Mouse (Mus musculus) MEL (cell line): Measurements from ENCODE around the gene Hoxb5. TPM values are rescaled to one million over a fixed set of nuclear protein-coding genes. Genes with fewer than 3 reads are reported as not detected.

Experiments
- DNase-seq: peaks from one replicate; pipeline ENCODE4 v3.0.0; 2011; ENCODE audit warnings: low read depth, low spot score
- H3K27ac ChIP-seq: 2 replicates; pipeline ENCODE4 v1.5.1; 2012; ENCODE audit warnings: low read depth, mild to moderate bottlenecking, control low read depth, low read length, moderate library complexity; ENCODE audit not compliant: control insufficient read depth
- H3K27me3 ChIP-seq, 2 experiments: fragments of 150-350 bp in 1 of 2; sonication (generic) in 1 of 2; 2 replicates each; pipeline ENCODE4 v1.6.1; 2012; ENCODE audit warnings: low read length in 2 of 2, mild to moderate bottlenecking in 2 of 2, improper control_type of control experiment in 1 of 2, moderate library complexity in 1 of 2; ENCODE audit not compliant: insufficient read depth in 2 of 2, control insufficient read depth in 1 of 2
- H3K36me3 ChIP-seq, 2 experiments: 2 replicates each; pipeline ENCODE4 v1.6.1; 2012 to 2014; ENCODE audit warnings: low read length in 2 of 2, improper control_type of control experiment in 1 of 2, inconsistent platforms in 1 of 2, mild to moderate bottlenecking in 1 of 2; ENCODE audit not compliant: insufficient read depth in 2 of 2, control insufficient read depth in 1 of 2
- H3K4me1 ChIP-seq, 2 experiments: fragments of 150-350 bp in 1 of 2; sonication (generic) in 1 of 2; 2 replicates each; pipeline ENCODE4 v1.6.1; 2012; ENCODE audit warnings: low read length in 2 of 2, improper control_type of control experiment in 1 of 2, mild to moderate bottlenecking in 1 of 2; ENCODE audit not compliant: insufficient read depth in 2 of 2, control insufficient read depth in 1 of 2
- H3K4me3 ChIP-seq, 2 experiments: fragments of 150-350 bp in 1 of 2; sonication (generic) in 1 of 2; 2 replicates each; pipeline ENCODE4 v1.5.1; 2012; ENCODE audit warnings: low read depth in 2 of 2, low read length in 2 of 2, mild to moderate bottlenecking in 2 of 2, moderate library complexity in 2 of 2, control low read depth in 1 of 2, improper control_type of control experiment in 1 of 2; ENCODE audit not compliant: control insufficient read depth in 1 of 2, insufficient read depth in 1 of 2
- H3K79me2 ChIP-seq: 2 replicates; pipeline ENCODE4 v1.6.1; 2012; ENCODE audit warnings: mild to moderate bottlenecking, low read length, moderate library complexity; ENCODE audit not compliant: control insufficient read depth, poor library complexity, insufficient read depth
- H3K9ac ChIP-seq: 2 replicates; pipeline ENCODE4 v1.6.1; 2012; ENCODE audit warnings: low read depth, mild to moderate bottlenecking, control low read depth, low read length, moderate library complexity; ENCODE audit not compliant: control insufficient read depth, poor library complexity, severe bottlenecking
- H3K9me3 ChIP-seq: fragments of 150-350 bp; sonication (generic); replicated peaks from 2 replicates; pipeline ENCODE4 v1.6.1; 2012; ENCODE audit warnings: mild to moderate bottlenecking, low read length, improper control_type of control experiment, moderate library complexity; ENCODE audit not compliant: insufficient read depth
- CTCF ChIP-seq, 3 experiments: IDR thresholded peaks in 2 of 3; conservative IDR thresholded peaks in 1 of 3; 2 replicates each; pipeline ENCODE4 v1.5.1; 2011 to 2012; ENCODE audit warnings: low read length in 3 of 3, low read depth in 2 of 3, mild to moderate bottlenecking in 2 of 3, improper control_type of control experiment in 1 of 3, inconsistent platforms in 1 of 3, mixed read lengths in 1 of 3, moderate library complexity in 1 of 3; ENCODE audit not compliant: control insufficient read depth in 1 of 3, insufficient read depth in 1 of 3, poor library complexity in 1 of 3, severe bottlenecking in 1 of 3
- HCFC1 ChIP-seq: IDR thresholded peaks from 2 replicates; pipeline ENCODE4 v1.6.1; 2012; ENCODE audit warnings: low read depth, mild to moderate bottlenecking, inconsistent platforms, low read length, improper control_type of control experiment, moderate library complexity
- MXI1 ChIP-seq: IDR thresholded peaks from 2 replicates; pipeline ENCODE4 v1.6.1; 2011; ENCODE audit warnings: mild to moderate bottlenecking, low read depth, low read length, improper control_type of control experiment
- MYC ChIP-seq: IDR thresholded peaks from 2 replicates; pipeline ENCODE4 v1.6.1; 2011; ENCODE audit warnings: low read depth, mild to moderate bottlenecking, low read length, improper control_type of control experiment, moderate library complexity
- NRF1 ChIP-seq: IDR thresholded peaks from 2 replicates; pipeline ENCODE4 v1.6.1; 2014; ENCODE audit warnings: low read depth, mild to moderate bottlenecking, inconsistent platforms, low read length, improper control_type of control experiment, moderate library complexity; ENCODE audit not compliant: poor library complexity, insufficient read depth, severe bottlenecking
- POLR2A ChIP-seq, 2 experiments: IDR thresholded peaks; 2 replicates each; pipeline ENCODE4 v1.6.1; 2011 to 2012; ENCODE audit warnings: low read length in 2 of 2, mild to moderate bottlenecking in 2 of 2, control low read depth in 1 of 2, improper control_type of control experiment in 1 of 2, low read depth in 1 of 2, moderate library complexity in 1 of 2; ENCODE audit not compliant: control insufficient read depth in 1 of 2, insufficient read depth in 1 of 2, poor library complexity in 1 of 2
- POLR2AphosphoS2 ChIP-seq: IDR thresholded peaks from 2 replicates; pipeline ENCODE4 v1.6.1; 2011; ENCODE audit warnings: low read length, improper control_type of control experiment
- RAD21 ChIP-seq: IDR thresholded peaks from 2 replicates; pipeline ENCODE4 v1.6.1; 2011; ENCODE audit warnings: mild to moderate bottlenecking, low read depth, low read length, improper control_type of control experiment
- TCF12 ChIP-seq: IDR thresholded peaks from 2 replicates; pipeline ENCODE4 v1.6.1; 2014; ENCODE audit warnings: low read depth, mild to moderate bottlenecking, inconsistent platforms, low read length, improper control_type of control experiment, moderate library complexity
- USF2 ChIP-seq, 2 experiments: IDR thresholded peaks; 2 replicates each; pipeline ENCODE4 v1.6.1; 2011 to 2012; ENCODE audit warnings: improper control_type of control experiment in 2 of 2, low read length in 2 of 2, borderline replicate concordance in 1 of 2, inconsistent platforms in 1 of 2, low read depth in 1 of 2, mild to moderate bottlenecking in 1 of 2; ENCODE audit not compliant: insufficient read depth in 1 of 2
- ZKSCAN1 ChIP-seq: IDR thresholded peaks from 2 replicates; pipeline ENCODE4 v1.6.1; 2012; ENCODE audit warnings: low read depth, mild to moderate bottlenecking, inconsistent platforms, low read length, improper control_type of control experiment, moderate library complexity
- ZMIZ1 ChIP-seq: IDR thresholded peaks from 2 replicates; pipeline ENCODE4 v1.6.1; 2012; ENCODE audit warnings: low read depth, mild to moderate bottlenecking, inconsistent platforms, low read length, improper control_type of control experiment, moderate library complexity
- ZNF384 ChIP-seq: IDR thresholded peaks from 2 replicates; pipeline ENCODE4 v1.6.1; 2012; ENCODE audit warnings: low read depth, mild to moderate bottlenecking, inconsistent platforms, low read length, improper control_type of control experiment
- polyA plus RNA-seq, 2 experiments: library from polyadenylated mRNA; stranded (reverse) in 1 of 2; unstranded in 1 of 2; fragments of >175 nt in 1 of 2; fragments of >200 nt in 1 of 2; gene quantifications; 2 replicates each; pipeline versions ENCODE4 v1.2.1 to v1.2.4; 2012; ENCODE audit warnings: low replicate concordance in 2 of 2, low read depth in 1 of 2; ENCODE audit not compliant: insufficient read length in 2 of 2, insufficient read depth in 1 of 2, missing spikeins in 1 of 2
- total RNA-seq: library from RNA; depleted of rRNA; stranded (reverse); fragments of 300-350 nt; gene quantifications from 2 replicates; pipeline ENCODE4 v1.2.3, GENCODE M21; 2012

Gene Hoxb5
- total and polyA plus RNA-seq, 3 experiments, result not detected

- TF ChIP-seq MYC, result no peak
- peak; percentile 98 for TF ChIP-seq RAD21
- TF ChIP-seq USF2 (IDR thresholded peaks at IDR 0.05; ENCODE audit: borderline replicate concordance in 1 of 2, insufficient read depth in 1 of 2, low read depth in 1 of 2, low read length in 2 of 2), result no peak
- no peak for TF ChIP-seq ZKSCAN1
- no peak for TF ChIP-seq POLR2A (IDR thresholded peaks at IDR 0.05; ENCODE audit: control insufficient read depth in 1 of 2, insufficient read depth in 1 of 2, low read depth in 1 of 2, low read length in 2 of 2, poor library complexity in 1 of 2)
Observed at GRCm38 (mm10) chr11:96278773-96279172, 24.4 kb upstream of the Hoxb5 start (continued).

GRCm38 (mm10) chr11:96279421-96280233 is 23.5 kb upstream of the Hoxb5 start:
- no peak overlapping the region for H3K4me3 ChIP-seq
- H3K4me1 ChIP-seq, result no peaks in the 10 kb centered on the region
- no peak for DNase-seq
- no peaks in the 10 kb centered on the region for H3K36me3 ChIP-seq
- H3K9ac ChIP-seq, result no peak overlapping the region
- peaks cover 2 to 8% of the 10 kb centered on the region in 2 experiments for H3K27me3 ChIP-seq
- H3K79me2 ChIP-seq, result no peaks in the 10 kb centered on the region
- TF ChIP-seq ZMIZ1 (no peak), HCFC1 (no peak), TCF12 (no peak), CTCF (IDR thresholded peaks at IDR 0.05 in 2 of 3, conservative IDR thresholded peaks at IDR 0.05 in 1 of 3; ENCODE audit: control insufficient read depth in 1 of 3, insufficient read depth in 1 of 3, low read depth in 2 of 3, low read length in 3 of 3, poor library complexity in 1 of 3, severe bottlenecking in 1 of 3) (no peak), MYC (no peak), POLR2A (IDR thresholded peaks at IDR 0.05; ENCODE audit: control insufficient read depth in 1 of 2, insufficient read depth in 1 of 2, low read depth in 1 of 2, low read length in 2 of 2, poor library complexity in 1 of 2) (no peak), MXI1 (no peak), POLR2AphosphoS2 (no peak)
- H3K27ac ChIP-seq, result no peak overlapping the region
- no peaks in the 10 kb centered on the region for H3K9me3 ChIP-seq

GRCm38 (mm10) chr11:96280399-96281378 is 22.4 kb upstream of the Hoxb5 start:
- TF ChIP-seq NRF1 (no peak), ZNF384 (peak; percentile 26; the same call in 1 of the 2 replicates)
- no peak for DNase-seq
- Histone ChIP-seq H3K27me3 (peaks cover 2 to 8% of the 10 kb centered on the region in 2 experiments), H3K4me1 (no peaks in the 10 kb centered on the region), H3K9me3 (no peaks in the 10 kb centered on the region), H3K4me3 (no peak overlapping the region), H3K9ac (no peak overlapping the region), H3K27ac (no peak overlapping the region), H3K36me3 (no peaks in the 10 kb centered on the region), H3K79me2 (no peaks in the 10 kb centered on the region)
